Mouse (Mus musculus) limb, embryonic 10.5 days (tissue): ENCODE results near the gene Afg1l. TPM values are rescaled to one million over a fixed set of nuclear protein-coding genes. Genes with fewer than 3 reads are reported as not detected.

Experiments
- DNase-seq: peaks from one replicate; pipeline ENCODE4 v3.0.0-alpha.2; 2017; ENCODE audit warnings: low spot score
- H3K27ac ChIP-seq: fragments of 300-500 bp; sonication (generic); 2 replicates; pipeline ENCODE4 v1.5.1; 2016; ENCODE audit warnings: mild to moderate bottlenecking
- H3K27me3 ChIP-seq: fragments of 300-500 bp; sonication (generic); 2 replicates; pipeline ENCODE4 v1.6.1; 2016; ENCODE audit warnings: low read depth, mild to moderate bottlenecking; ENCODE audit not compliant: poor library complexity, severe bottlenecking
- H3K36me3 ChIP-seq: fragments of 300-500 bp; sonication (generic); 2 replicates; pipeline ENCODE4 v1.6.1; 2016; ENCODE audit warnings: mild to moderate bottlenecking, moderate library complexity
- H3K4me1 ChIP-seq: fragments of 300-500 bp; sonication (generic); 2 replicates; pipeline ENCODE4 v1.6.1; 2016
- H3K4me3 ChIP-seq: fragments of 300-500 bp; sonication (generic); 2 replicates; pipeline ENCODE4 v1.5.1; 2016; ENCODE audit warnings: mild to moderate bottlenecking, moderate library complexity
- H3K9me3 ChIP-seq: fragments of 300-500 bp; sonication (generic); replicated peaks from 2 replicates; pipeline ENCODE4 v1.6.1; 2016; ENCODE audit warnings: mild to moderate bottlenecking
- WGBS: fragments of 180-500 bp; shearing (Covaris S2); methylation state at CpG from one replicate; pipeline ENCODE4 v1.1.7; 2016; 5-methylcytosine and 5-hydroxymethylcytosine counted together
- polyA plus RNA-seq: library from polyadenylated mRNA; unstranded; fragments of >200 nt; fragmentation: Nextera tagmentation; extraction: Ambion mirVana; gene quantifications from 2 replicates; pipeline ENCODE4 v1.2.1, GENCODE M21; 2016

Gene Afg1l
- polyA plus RNA-seq, 1 experiment from 2014 or later, result 4.6 TPM

GRCm38 (mm10) chr10:42388181-42388580 lies 90.2 kb downstream of the Afg1l start:
- Histone ChIP-seq H3K4me3 (no peak overlapping the region), H3K4me1 (no peaks in the 10 kb centered on the region), H3K27me3 (no peaks in the 10 kb centered on the region), H3K9me3 (no peaks in the 10 kb centered on the region), H3K27ac (no peak overlapping the region), H3K36me3 (no peaks in the 10 kb centered on the region)
- no peak for DNase-seq

DNA sequence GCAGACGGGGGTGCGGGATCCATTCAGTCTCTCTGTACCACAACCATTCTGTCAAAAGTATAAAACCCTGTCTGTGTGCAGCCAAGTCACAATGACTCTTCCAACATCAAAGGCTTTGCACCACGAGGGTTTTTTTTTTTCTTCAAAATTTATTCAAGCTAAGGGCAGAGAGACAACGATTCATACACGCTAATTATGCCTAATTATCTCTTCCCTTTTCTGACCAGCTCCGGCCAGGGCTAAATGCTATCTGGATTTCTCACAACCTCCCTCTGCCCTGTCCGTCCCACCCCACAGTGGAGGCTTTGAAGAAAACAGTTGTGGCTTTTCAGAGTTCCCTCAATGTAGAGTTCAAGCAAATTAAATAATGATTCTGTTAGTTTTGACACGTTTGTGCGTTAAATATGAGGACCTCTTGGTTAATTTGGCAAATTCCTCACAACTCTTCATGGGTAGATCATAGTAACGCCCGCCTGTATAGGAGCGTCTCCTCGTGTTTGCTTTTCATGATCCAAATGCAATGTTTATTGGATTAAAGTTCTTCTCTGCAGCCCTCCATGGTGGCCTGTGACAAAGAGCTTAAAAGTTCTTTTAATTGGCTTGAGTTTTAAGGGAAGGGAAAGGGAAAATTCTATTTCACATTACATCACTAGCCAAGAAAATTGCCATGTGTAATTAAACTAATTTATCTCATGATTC lies 93.3 kb downstream of the Afg1l start:
- Histone ChIP-seq H3K27me3 (no peaks in the 10 kb centered on the region), H3K9me3 (no peaks in the 10 kb centered on the region), H3K4me1 (no peaks in the 10 kb centered on the region), H3K4me3 (no peak overlapping the region), H3K27ac (no peak overlapping the region), H3K36me3 (no peaks in the 10 kb centered on the region)
- WGBS, result 82% methylated on average over 13 of the region's 13 CpGs
- no peak for DNase-seq

GRCm38 (mm10) chr10:42383708-42384107 lies 94.7 kb downstream of the Afg1l start:
- Histone ChIP-seq H3K27ac (no peak overlapping the region), H3K4me1 (no peaks in the 10 kb centered on the region), H3K9me3 (no peaks in the 10 kb centered on the region), H3K36me3 (no peaks in the 10 kb centered on the region), H3K27me3 (no peaks in the 10 kb centered on the region), H3K4me3 (no peak overlapping the region)
- whole genome bisulfite sequencing, result 74% methylated on average over 6 of the region's 6 CpGs
- no peak for DNase-seq

GRCm38 (mm10) chr10:42364216-42364615 lies 114.1 kb downstream of the Afg1l start:
- no peak for DNase-seq
- WGBS, result 89% methylated on average over 10 of the region's 10 CpGs
- no peak overlapping the region for H3K4me3 ChIP-seq
- no peaks in the 10 kb centered on the region for H3K9me3 ChIP-seq
- H3K36me3 ChIP-seq, result no peaks in the 10 kb centered on the region
- no peaks in the 10 kb centered on the region for H3K27me3 ChIP-seq
- no peak overlapping the region for H3K27ac ChIP-seq
- H3K4me1 ChIP-seq, result no peaks in the 10 kb centered on the region

DNA sequence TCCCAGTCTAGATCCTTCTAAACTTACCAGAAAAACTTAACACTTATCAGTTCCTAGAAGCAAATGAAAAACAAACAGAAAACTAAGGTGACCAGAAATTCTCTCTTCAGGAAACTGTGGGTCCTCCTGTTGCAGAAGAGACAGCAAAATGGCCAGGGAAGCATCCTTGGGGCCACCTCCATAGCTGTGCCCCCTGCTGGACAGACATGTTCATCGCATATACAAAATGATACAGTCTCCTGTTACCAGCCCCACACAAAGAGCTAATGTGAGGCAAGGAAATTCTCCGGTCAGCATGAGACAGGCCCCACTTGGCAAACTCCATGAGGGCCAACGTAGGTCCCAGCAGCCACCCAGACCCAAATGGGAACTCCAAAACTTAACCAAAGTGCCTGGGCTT lies 122.4 kb downstream of the Afg1l start:
- H3K9me3 ChIP-seq, result no peaks in the 10 kb centered on the region
- H3K4me3 ChIP-seq, result no peak overlapping the region
- no peaks in the 10 kb centered on the region for H3K27me3 ChIP-seq
- H3K4me1 ChIP-seq, result no peaks in the 10 kb centered on the region
- H3K27ac ChIP-seq, result no peak overlapping the region
- WGBS, result 65% methylated on average over 3 of the region's 3 CpGs
- DNase-seq, result no peak
- H3K36me3 ChIP-seq, result no peaks in the 10 kb centered on the region

DNA sequence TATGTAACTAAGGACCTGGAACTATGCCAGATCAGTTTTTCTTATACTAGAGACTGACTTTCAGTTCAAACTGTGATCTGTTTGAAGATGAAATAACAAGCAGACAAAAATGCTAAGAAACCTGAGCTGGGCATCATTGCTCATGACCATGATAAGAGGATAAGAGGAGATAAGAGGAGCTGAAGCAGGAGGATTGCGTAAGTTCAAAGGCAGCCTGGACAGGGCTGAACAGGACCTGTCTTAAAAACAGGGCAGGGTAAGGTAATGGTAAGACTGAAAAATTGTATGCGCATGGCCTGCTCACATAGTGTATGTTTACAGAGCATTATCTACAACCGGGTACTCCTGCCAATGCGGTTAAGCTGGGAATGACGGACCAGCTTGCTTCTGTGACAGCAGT lies 130.4 kb downstream of the Afg1l start:
- peaks cover 2% of the 10 kb centered on the region; the same call in 1 of the 2 replicates for H3K4me1 ChIP-seq
- no peak overlapping the region for H3K27ac ChIP-seq
- 91% methylated on average over 5 of the region's 5 CpGs for WGBS

DNA sequence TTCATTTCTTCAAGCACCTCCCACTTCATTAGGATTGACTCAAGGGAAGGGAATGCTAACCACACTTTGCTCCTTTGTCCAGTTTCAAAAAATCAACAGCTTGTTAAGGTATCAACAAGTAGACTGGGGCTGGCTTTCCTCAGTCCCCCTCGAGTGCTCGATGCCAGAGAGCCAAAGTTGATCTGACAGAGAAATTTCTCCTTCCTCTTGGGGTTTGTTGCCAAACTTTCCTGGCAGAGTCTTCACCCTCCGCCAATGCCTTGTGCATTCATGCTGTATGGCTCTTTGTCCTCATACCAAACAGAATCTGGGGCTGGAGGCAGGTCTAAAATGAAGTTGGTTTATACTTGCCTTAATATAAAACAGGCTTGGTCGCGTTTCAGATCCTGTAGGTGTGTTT lies 131.2 kb downstream of the Afg1l start:
- H3K4me3 ChIP-seq, result no peak overlapping the region
- H3K27ac ChIP-seq, result peak overlapping the region; percentile 61; the same call in 1 of the 2 replicates
- peaks cover 2% of the 10 kb centered on the region; the same call in 1 of the 2 replicates for H3K4me1 ChIP-seq
- WGBS, result 82% methylated on average over 5 of the region's 5 CpGs
- no peak for DNase-seq
- H3K27me3 ChIP-seq, result no peaks in the 10 kb centered on the region
- no peaks in the 10 kb centered on the region for H3K36me3 ChIP-seq
- no peaks in the 10 kb centered on the region for H3K9me3 ChIP-seq

More for the DNA sequence above, 130.4 kb downstream of the Afg1l start:
- Histone ChIP-seq H3K9me3 (no peaks in the 10 kb centered on the region), H3K4me3 (no peak overlapping the region), H3K36me3 (no peaks in the 10 kb centered on the region), H3K27me3 (no peaks in the 10 kb centered on the region)
- no peak for DNase-seq

- peak overlapping the region; percentile 30; the same call in 1 of the 2 replicates for H3K27ac ChIP-seq
- no peaks in the 10 kb centered on the region for H3K36me3 ChIP-seq
- no peaks in the 10 kb centered on the region for H3K27me3 ChIP-seq
- H3K4me1 ChIP-seq, result peaks cover 2% of the 10 kb centered on the region; the same call in 1 of the 2 replicates
- H3K4me3 ChIP-seq, result no peak overlapping the region
- WGBS, result 76% methylated on average over 12 of the region's 12 CpGs
- H3K9me3 ChIP-seq, result no peaks in the 10 kb centered on the region
- DNase-seq, result no peak
Observed at GRCm38 (mm10) chr10:42346179-42346877, 132.0 kb downstream of the Afg1l start.

DNA sequence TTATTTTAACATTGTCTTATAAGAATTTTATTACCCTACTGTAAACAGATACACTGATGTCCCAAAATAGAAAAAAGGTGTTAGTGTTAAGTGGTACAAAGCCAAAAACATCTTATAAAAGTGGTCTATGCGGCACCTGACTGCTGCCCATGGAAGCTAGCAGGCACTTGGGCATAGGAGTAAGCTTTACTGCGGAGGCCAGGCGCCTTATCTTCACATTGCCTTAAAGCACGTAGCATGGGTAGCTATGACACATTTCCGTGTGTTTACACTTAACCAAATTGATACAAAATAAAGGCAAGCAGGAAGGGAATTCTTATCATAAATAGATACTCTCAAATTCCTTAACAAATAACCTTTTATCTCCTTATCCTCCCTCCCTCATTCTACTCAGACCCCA lies 135.7 kb downstream of the Afg1l start:
- H3K27ac ChIP-seq, result no peak overlapping the region
- H3K36me3 ChIP-seq, result no peaks in the 10 kb centered on the region
- DNase-seq, result no peak
- H3K27me3 ChIP-seq, result no peaks in the 10 kb centered on the region
- H3K4me3 ChIP-seq, result no peak overlapping the region
- peaks cover 2% of the 10 kb centered on the region; the same call in 1 of the 2 replicates for H3K4me1 ChIP-seq
- 87% methylated on average over 5 of the region's 5 CpGs for WGBS
- H3K9me3 ChIP-seq, result no peaks in the 10 kb centered on the region

GRCm38 (mm10) chr10:42341815-42342457 lies 136.4 kb downstream of the Afg1l start:
- H3K36me3 ChIP-seq, result no peaks in the 10 kb centered on the region
- WGBS, result 85% methylated on average over 11 of the region's 11 CpGs
- H3K4me1 ChIP-seq, result peaks cover 2% of the 10 kb centered on the region; the same call in 1 of the 2 replicates

DNA sequence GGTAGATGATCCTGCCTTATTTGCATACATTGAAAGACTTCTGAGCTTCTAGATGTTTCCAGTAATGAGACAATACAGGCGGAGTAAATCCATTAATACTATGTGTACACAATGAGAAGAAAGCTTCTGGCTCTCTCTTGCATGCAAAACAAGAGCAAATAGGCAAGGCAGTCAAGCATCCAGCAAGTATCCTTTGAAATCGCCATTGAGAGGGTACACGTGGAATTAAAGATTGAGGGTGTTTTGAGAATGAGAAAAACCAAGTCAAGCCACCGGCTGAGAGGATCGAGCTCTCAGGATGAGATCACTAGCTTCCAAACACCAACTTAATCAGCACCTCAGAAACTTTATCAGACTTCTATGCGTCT lies 138.0 kb downstream of the Afg1l start:
- no peak overlapping the region for H3K4me3 ChIP-seq
- H3K4me1 ChIP-seq, result no peaks in the 10 kb centered on the region
- 76% methylated on average over 6 of the region's 6 CpGs for WGBS
- DNase-seq, result no peak
- no peaks in the 10 kb centered on the region for H3K27me3 ChIP-seq
- H3K36me3 ChIP-seq, result no peaks in the 10 kb centered on the region
- no peaks in the 10 kb centered on the region for H3K9me3 ChIP-seq
- H3K27ac ChIP-seq, result no peak overlapping the region

More at GRCm38 (mm10) chr10:42341815-42342457, 136.4 kb downstream of the Afg1l start:
- H3K9me3 ChIP-seq, result no peaks in the 10 kb centered on the region
- H3K27me3 ChIP-seq, result no peaks in the 10 kb centered on the region
- no peak for DNase-seq
- H3K27ac ChIP-seq, result no peak overlapping the region
- no peak overlapping the region for H3K4me3 ChIP-seq

DNA sequence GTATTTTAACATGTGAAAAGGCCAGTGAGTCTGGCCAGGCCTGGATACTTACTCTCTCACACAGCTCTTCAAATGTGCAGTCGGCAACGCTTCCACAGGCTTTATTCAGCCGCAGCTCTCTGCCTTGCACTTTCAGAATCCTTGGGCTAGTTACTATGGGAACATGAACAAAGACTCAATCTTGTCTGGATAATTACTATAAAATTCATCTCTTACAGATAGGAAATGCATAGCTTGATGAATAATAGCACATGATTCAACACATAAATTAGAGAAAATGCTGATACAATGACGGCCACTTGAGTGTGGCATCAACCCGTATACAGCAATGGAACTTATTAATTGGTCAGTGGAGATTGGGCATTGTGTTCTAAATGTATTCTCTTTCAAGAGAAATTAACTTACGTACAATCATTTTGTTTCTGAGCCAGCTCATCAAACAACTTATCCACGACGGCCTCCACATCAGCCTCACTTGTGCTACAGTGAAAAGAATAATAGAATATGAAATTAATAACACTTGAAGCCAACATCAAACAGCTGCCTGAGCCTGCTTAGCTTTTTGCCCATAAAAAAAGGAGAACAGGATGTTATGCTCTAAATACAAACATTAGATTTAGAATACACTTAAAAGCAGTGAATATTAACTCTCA lies 138.5 kb downstream of the Afg1l start:
- Histone ChIP-seq H3K9me3 (no peaks in the 10 kb centered on the region), H3K36me3 (no peaks in the 10 kb centered on the region), H3K27me3 (no peaks in the 10 kb centered on the region), H3K4me1 (no peaks in the 10 kb centered on the region), H3K4me3 (no peak overlapping the region), H3K27ac (no peak overlapping the region)
- WGBS, result 89% methylated on average over 8 of the region's 8 CpGs
- DNase-seq, result no peak

DNA sequence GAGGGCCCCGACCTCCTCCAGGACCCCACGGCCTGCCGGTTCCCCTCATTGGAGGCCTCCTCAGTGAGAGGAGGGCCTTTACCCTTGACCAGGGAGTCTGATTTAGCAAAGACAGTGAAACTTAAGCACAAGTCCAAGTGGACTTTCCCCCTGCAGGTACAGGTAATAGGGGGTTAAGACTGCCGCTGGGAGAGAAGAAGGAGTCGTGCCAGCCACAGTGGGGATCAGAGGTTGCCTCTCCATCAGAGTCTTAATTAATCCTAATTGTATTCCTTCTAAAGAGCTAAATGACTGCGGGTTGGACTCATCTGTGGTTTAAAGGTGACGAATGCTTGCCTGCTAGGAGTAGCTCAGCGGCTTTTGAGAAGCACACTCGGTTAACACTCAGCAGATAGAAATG lies 139.9 kb downstream of the Afg1l start:
- H3K27ac ChIP-seq, result no peak overlapping the region
- H3K36me3 ChIP-seq, result no peaks in the 10 kb centered on the region
- H3K4me1 ChIP-seq, result no peaks in the 10 kb centered on the region
- no peak overlapping the region for H3K4me3 ChIP-seq
- DNase-seq, result no peak
- no peaks in the 10 kb centered on the region for H3K27me3 ChIP-seq
- no peaks in the 10 kb centered on the region for H3K9me3 ChIP-seq
- 79% methylated on average over 9 of the region's 9 CpGs for WGBS
